Mouse (Mus musculus): ENCODE data around the gene Nolc1. TPM values are rescaled to one million over a fixed set of nuclear protein-coding genes. Genes with fewer than 3 reads are reported as not detected.

The Nolc1 gene
- polyA plus RNA-seq (2015; fragmentation: Nextera tagmentation; extraction: Ambion mirVana) = 38.5 and 41.9 TPM in 2 replicates

DNA sequence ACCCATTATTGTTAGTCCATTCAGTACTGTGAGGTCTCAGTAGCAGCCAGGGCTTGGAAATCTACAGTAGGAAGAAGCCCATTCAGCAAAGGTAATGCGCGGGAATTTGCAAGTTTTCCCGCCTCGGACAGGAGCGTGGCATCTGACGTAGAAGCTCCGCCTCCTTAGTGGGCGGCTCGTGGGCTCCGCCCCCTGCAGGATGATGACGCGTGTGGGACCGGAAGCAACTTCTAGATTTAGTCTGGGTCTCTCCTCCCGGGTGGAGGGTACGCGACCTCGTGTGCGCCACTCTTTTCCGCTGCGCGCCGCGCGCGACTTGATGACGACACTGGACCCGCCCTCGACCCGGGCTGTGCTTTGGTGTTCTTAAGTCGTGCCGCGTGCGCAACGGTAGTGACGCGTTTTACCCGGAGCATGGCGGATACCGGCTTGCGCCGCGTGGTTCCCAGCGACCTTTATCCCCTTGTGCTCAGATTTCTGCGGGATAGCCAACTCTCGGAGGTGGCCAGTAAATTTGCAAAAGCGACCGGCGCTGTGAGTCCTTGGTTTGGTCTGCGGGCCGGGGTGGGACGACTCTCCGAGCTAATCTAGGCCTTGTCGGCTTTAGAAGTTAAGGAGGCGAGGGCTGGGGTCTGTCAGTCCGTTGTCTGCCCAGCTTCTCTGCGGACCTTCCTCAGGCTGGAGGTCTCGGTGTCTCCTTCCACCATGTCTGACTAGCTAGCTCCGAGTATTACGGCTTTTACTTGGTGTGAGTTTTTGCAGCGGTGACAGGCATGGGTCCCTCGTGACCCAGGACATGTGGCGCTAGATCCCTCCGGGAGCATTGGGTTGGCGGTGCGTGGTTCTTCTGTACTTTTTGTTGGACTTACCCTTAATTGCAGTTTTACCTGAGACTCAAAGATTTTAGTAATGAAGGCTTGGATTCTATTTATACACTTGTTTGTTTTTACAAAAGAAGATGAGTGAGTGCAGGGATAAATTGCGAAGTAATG lies at the start of gene Nolc1:
TSS of gene Nolc1 (plus strand) at position 248 of the 992 bp plus-strand sequence.
- peak within 1 kb of the TSS; percentile 62 for H3K9ac ChIP-seq (ENCODE audit: low read depth, low read length)
- ATAC-seq (ENCODE audit: low read depth) = peak; percentile 96
- H3K9me3 ChIP-seq (replicated peaks; ENCODE audit: control insufficient read depth, low read length) = no peaks in the 10 kb centered on the region
- H3K36me3 ChIP-seq (ENCODE audit: control insufficient read depth, insufficient read depth) = peaks cover 30% of the 10 kb centered on the region
- WGBS (ENCODE audit: insufficient replicate concordance) = under 1% methylated on average over 66 of the region's 66 CpGs
- peaks cover 34% of the 10 kb centered on the region for H3K4me1 ChIP-seq (ENCODE audit: control insufficient read depth, low read depth, low read length)
- peak within 1 kb of the TSS; percentile 78 for H3K4me3 ChIP-seq (ENCODE audit: low read depth, low read length)
- H3K27me3 ChIP-seq (ENCODE audit: control insufficient read depth, insufficient read depth, low read depth, low read length) = no peaks in the 10 kb centered on the region
- peak within 1 kb of the TSS; percentile 74 for H3K27ac ChIP-seq (ENCODE audit: low read length)
- H3K4me2 ChIP-seq (ENCODE audit: low read depth, low read length) = peak within 1 kb of the TSS; percentile 88

DNA sequence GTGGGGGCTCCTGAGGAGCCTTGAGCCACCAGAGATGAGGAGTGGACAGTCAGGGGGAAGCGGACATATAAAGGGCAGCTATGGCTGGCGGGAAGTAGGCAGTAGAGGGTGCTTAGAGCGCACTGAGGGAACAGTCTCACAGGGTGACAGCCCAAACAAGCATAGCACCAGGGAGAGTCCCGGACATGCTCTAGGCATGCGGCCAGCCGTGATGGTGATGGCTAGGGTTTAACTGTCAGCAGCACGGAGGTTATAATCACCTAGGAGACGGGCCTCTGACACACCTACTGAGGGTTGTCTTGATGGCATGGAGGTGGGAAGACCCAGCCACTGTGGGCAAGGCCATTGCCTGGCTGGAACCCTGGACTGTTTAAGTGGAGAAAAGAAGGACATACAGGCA lies 49.1 kb upstream of the Nolc1 start:
- Histone ChIP-seq H3K27me3 (ENCODE audit: control insufficient read depth, insufficient read depth, low read depth, low read length) (no peaks in the 10 kb centered on the region), H3K9me3 (replicated peaks; ENCODE audit: control insufficient read depth, low read length) (no peaks in the 10 kb centered on the region), H3K4me2 (ENCODE audit: low read depth, low read length) (no peak overlapping the region), H3K27ac (ENCODE audit: low read length) (no peak overlapping the region; the same call in 1 of the 2 replicates), H3K4me3 (ENCODE audit: low read depth, low read length) (no peak overlapping the region), H3K36me3 (ENCODE audit: control insufficient read depth, insufficient read depth) (no peaks in the 10 kb centered on the region), H3K4me1 (ENCODE audit: control insufficient read depth, low read depth, low read length) (peaks cover 3% of the 10 kb centered on the region), H3K9ac (ENCODE audit: low read depth, low read length) (no peak overlapping the region)
- ATAC-seq (ENCODE audit: low read depth) = peak; percentile 47
- 55% methylated on average over 8 of the region's 8 CpGs for WGBS (ENCODE audit: insufficient replicate concordance)

- no peaks in the 10 kb centered on the region for H3K27me3 ChIP-seq (ENCODE audit: control insufficient read depth, insufficient read depth, low read depth, low read length)
- H3K4me2 ChIP-seq (ENCODE audit: low read depth, low read length) = no peak overlapping the region
- peaks cover 3% of the 10 kb centered on the region for H3K4me1 ChIP-seq (ENCODE audit: control insufficient read depth, low read depth, low read length)
- no peaks in the 10 kb centered on the region for H3K9me3 ChIP-seq (replicated peaks; ENCODE audit: control insufficient read depth, low read length)
- no peak overlapping the region for H3K4me3 ChIP-seq (ENCODE audit: low read depth, low read length)
- no peak for ATAC-seq (ENCODE audit: low read depth)
- 68% methylated on average over 11 of the region's 11 CpGs for WGBS (ENCODE audit: insufficient replicate concordance)
- H3K9ac ChIP-seq (ENCODE audit: low read depth, low read length) = no peak overlapping the region
- H3K36me3 ChIP-seq (ENCODE audit: control insufficient read depth, insufficient read depth) = peaks cover 16% of the 10 kb centered on the region
- H3K27ac ChIP-seq (ENCODE audit: low read length) = peak overlapping the region; percentile 43; the same call in 1 of the 2 replicates
These were observed 46.8 kb upstream of the Nolc1 start for GRCm38 (mm10) chr19:46028747-46029320.

GRCm38 (mm10) chr19:46029652-46030051 lies 46.0 kb upstream of the Nolc1 start:
- H3K4me2 ChIP-seq (ENCODE audit: low read depth, low read length) = no peak overlapping the region
- 50% methylated on average over 1 of the region's 1 CpGs for WGBS (ENCODE audit: insufficient replicate concordance)
- no peaks in the 10 kb centered on the region for H3K9me3 ChIP-seq (replicated peaks; ENCODE audit: control insufficient read depth, low read length)
- peaks cover 25% of the 10 kb centered on the region for H3K36me3 ChIP-seq (ENCODE audit: control insufficient read depth, insufficient read depth)
- H3K27me3 ChIP-seq (ENCODE audit: control insufficient read depth, insufficient read depth, low read depth, low read length) = no peaks in the 10 kb centered on the region
- peaks cover 3% of the 10 kb centered on the region for H3K4me1 ChIP-seq (ENCODE audit: control insufficient read depth, low read depth, low read length)
- no peak overlapping the region for H3K4me3 ChIP-seq (ENCODE audit: low read depth, low read length)
- peak overlapping the region; percentile 51 for H3K27ac ChIP-seq (ENCODE audit: low read length)
- no peak overlapping the region for H3K9ac ChIP-seq (ENCODE audit: low read depth, low read length)
- peak; percentile 57; the same call in 1 of the 2 replicates for ATAC-seq (ENCODE audit: low read depth)

DNA sequence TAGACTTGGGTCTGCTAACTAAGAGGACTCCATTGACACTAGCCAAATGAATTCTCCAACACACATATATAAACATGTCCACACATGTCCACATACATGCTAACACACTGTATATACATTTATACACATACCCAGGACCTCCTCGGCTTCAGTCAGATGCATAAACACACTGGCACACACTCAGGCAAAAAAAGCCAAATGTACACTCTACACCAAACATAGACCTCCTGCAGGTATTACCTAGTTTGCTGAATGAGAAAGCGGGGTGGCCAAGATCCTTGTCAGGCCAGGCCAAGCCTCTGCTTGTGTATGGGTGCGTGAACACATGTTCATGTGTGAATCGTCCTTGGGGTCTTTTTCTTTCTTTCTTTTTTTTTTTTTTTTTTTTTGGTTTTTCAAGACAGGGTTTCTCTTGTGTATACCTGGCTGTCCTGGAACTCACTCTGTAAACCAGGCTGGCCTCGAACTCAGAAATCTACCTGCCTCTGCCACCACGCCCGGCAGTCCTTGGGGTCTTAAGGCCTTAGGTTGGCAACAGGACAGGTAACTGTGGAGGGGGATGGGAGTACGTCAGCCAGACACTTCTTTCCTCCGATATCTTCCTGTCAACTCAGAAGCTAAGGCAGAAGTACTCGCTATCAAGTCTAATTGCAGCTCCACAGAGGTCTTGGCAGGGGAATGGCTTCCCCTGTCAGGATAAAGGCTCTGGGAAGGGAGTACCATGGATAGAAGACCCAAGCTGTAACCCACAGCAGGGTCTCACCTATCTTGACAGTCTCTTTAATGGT lies 45.3 kb upstream of the Nolc1 start:
- 81% methylated on average over 10 of the region's 10 CpGs for WGBS (ENCODE audit: insufficient replicate concordance)
- Histone ChIP-seq H3K4me2 (ENCODE audit: low read depth, low read length) (no peak overlapping the region), H3K9ac (ENCODE audit: low read depth, low read length) (no peak overlapping the region), H3K4me3 (ENCODE audit: low read depth, low read length) (no peak overlapping the region), H3K36me3 (ENCODE audit: control insufficient read depth, insufficient read depth) (peaks cover 32% of the 10 kb centered on the region), H3K27me3 (ENCODE audit: control insufficient read depth, insufficient read depth, low read depth, low read length) (no peaks in the 10 kb centered on the region), H3K9me3 (replicated peaks; ENCODE audit: control insufficient read depth, low read length) (no peaks in the 10 kb centered on the region), H3K27ac (ENCODE audit: low read length) (peak overlapping the region; percentile 51; the same call in 1 of the 2 replicates), H3K4me1 (ENCODE audit: control insufficient read depth, low read depth, low read length) (peaks cover 3% of the 10 kb centered on the region)
- ATAC-seq (ENCODE audit: low read depth) = no peak

- Histone ChIP-seq H3K27ac (ENCODE audit: low read length) (peak overlapping the region; percentile 75), H3K4me1 (ENCODE audit: control insufficient read depth, low read depth, low read length) (peaks cover 14% of the 10 kb centered on the region), H3K9me3 (replicated peaks; ENCODE audit: control insufficient read depth, low read length) (no peaks in the 10 kb centered on the region), H3K27me3 (ENCODE audit: control insufficient read depth, insufficient read depth, low read depth, low read length) (no peaks in the 10 kb centered on the region), H3K9ac (ENCODE audit: low read depth, low read length) (0 out of 2 replicates have a peak overlapping the region, but pooled peaks have one; percentile 2), H3K4me3 (ENCODE audit: low read depth, low read length) (no peak overlapping the region), H3K4me2 (ENCODE audit: low read depth, low read length) (no peak overlapping the region), H3K36me3 (ENCODE audit: control insufficient read depth, insufficient read depth) (peaks cover 43% of the 10 kb centered on the region)
- whole genome bisulfite sequencing (ENCODE audit: insufficient replicate concordance) = 63% methylated on average over 9 of the region's 9 CpGs
- ATAC-seq (ENCODE audit: low read depth) = peak; percentile 72
These were observed 43.8 kb upstream of the Nolc1 start for GRCm38 (mm10) chr19:46031689-46032432.

- H3K9ac ChIP-seq (ENCODE audit: low read depth, low read length) = no peak overlapping the region
- H3K4me1 ChIP-seq (ENCODE audit: control insufficient read depth, low read depth, low read length) = peaks cover 24% of the 10 kb centered on the region
- no peak overlapping the region for H3K27ac ChIP-seq (ENCODE audit: low read length)
- peaks cover 43% of the 10 kb centered on the region for H3K36me3 ChIP-seq (ENCODE audit: control insufficient read depth, insufficient read depth)
- ATAC-seq (ENCODE audit: low read depth) = no peak
- no peaks in the 10 kb centered on the region for H3K27me3 ChIP-seq (ENCODE audit: control insufficient read depth, insufficient read depth, low read depth, low read length)
- no peaks in the 10 kb centered on the region for H3K9me3 ChIP-seq (replicated peaks; ENCODE audit: control insufficient read depth, low read length)
- WGBS (ENCODE audit: insufficient replicate concordance) = 82% methylated on average over 26 of the region's 26 CpGs
- no peak overlapping the region for H3K4me3 ChIP-seq (ENCODE audit: low read depth, low read length)
- no peak overlapping the region for H3K4me2 ChIP-seq (ENCODE audit: low read depth, low read length)
These were observed 42.7 kb upstream of the Nolc1 start for GRCm38 (mm10) chr19:46032731-46033510.

All from liver, embryonic 16.5 days (tissue).